Mouse (Mus musculus) liver, postnatal 0 days (tissue): ENCODE measurements at regions not wholly inside any gene's neighbourhood (a gene's known extent, or its start where the extent isn't known, plus 50 kb on each side); places are given as distances from the start of the nearest gene placed in this dataset.

Experiments
- CTCF ChIP-seq: sonication (generic); IDR thresholded peaks from 2 replicates; pipeline ENCODE4 v1.5.1; 2016; ENCODE audit warnings: antibody characterized with exemption, low read depth
- EP300 ChIP-seq: IDR thresholded peaks from 2 replicates; pipeline ENCODE4 v1.6.1; 2016; ENCODE audit warnings: antibody characterized with exemption, low read depth, mild to moderate bottlenecking

GRCm38 (mm10) chr2:72627915-72628314 lies 152.0 kb downstream of the Cdca7 start:
- TF ChIP-seq CTCF (no peak), EP300 (no peak)
